ENCODE assay signal across 30 mouse cellular contexts in the genomic region with DNA sequence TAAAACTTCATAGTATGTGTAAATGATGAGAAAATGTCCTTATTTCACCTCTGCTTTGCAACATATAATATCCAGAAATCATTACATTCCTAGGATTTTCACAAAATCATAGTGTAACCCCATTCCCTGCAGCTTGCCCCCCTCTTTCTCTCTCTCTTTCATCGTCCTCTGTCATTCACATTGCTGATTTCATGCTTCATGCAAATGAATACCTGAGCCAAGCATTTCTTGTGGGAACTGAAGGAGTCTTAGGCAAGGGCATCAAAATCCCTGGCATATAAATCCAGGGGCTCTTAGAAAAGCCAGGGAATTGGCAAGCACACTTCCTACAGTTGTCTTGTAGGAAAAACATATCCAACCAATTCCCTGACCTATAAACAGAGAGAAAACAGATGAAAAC.
A peak's percentile ranks its signal among the peaks of the same experiment; 100 is the strongest.
DNase-seq lines count a peak whose midpoint lies in the region; ATAC-seq and TF ChIP-seq lines count a peak whose summit lies in the region.
"Had no signal": no experiment of that assay in that cellular context is flagged by ENCODE, and none has a peak within 500 bp of the region (broad histone marks: within the 10 kb centered on the region; RNA-seq: fewer than 3 reads in every experiment).

No protein-coding gene starts in this region.

- H3K4me3 ChIP-seq in embryonic facial prominence, embryonic 14.5 days (ENCODE audit: low read depth, low read length) = no peak overlapping the region
- no peak overlapping the region for H3K4me3 ChIP-seq in embryonic facial prominence, embryonic 10.5 days
- H3K4me3 ChIP-seq in midbrain, embryonic 12.5 days = no peak overlapping the region
- no peak overlapping the region for H3K4me3 ChIP-seq in midbrain, embryonic 16.5 days (ENCODE audit: low read depth, low read length)
- no peak overlapping the region for H3K4me3 ChIP-seq in midbrain, postnatal 0 days (ENCODE audit: low read depth, low read length)
- no peak overlapping the region for H3K4me3 ChIP-seq in forebrain, embryonic 14.5 days (ENCODE audit: low read depth, low read length)
- H3K4me3 ChIP-seq: embryonic facial prominence, embryonic 12.5 days; embryonic facial prominence, embryonic 15.5 days; erythroblast, embryonic 14.5 days; forebrain, embryonic 10.5 days; forebrain, embryonic 12.5 days; forebrain, embryonic 15.5 days had no signal

- peak; percentile 48 for DNase-seq in embryonic facial prominence, embryonic 14.5 days (ENCODE audit: low spot score)
- no peak for DNase-seq in embryonic facial prominence, embryonic 10.5 days (ENCODE audit: low spot score)
- DNase-seq in brain, embryonic 14.5 days (ENCODE audit: low read depth) = peak; percentile 49
- peak; percentile 17 for DNase-seq in midbrain, postnatal 0 days (ENCODE audit: low spot score)
- DNase-seq in forebrain, embryonic 14.5 days (ENCODE audit: low spot score) = no peak
- DNase-seq: adrenal gland, adult 8-10 months; adrenal gland, postnatal 14 days; adrenal gland, postnatal 36 days; B cell, adult 2 months; cerebellum, adult 11 months; cerebellum, adult 18-20 months; cerebellum, adult 8-10 months; cerebellum, adult 9-11 months; cerebellum, postnatal 14 days; cerebellum, postnatal 36 days; embryo, embryonic 11 days; forebrain, postnatal 0 days had no signal

- WGBS in embryonic facial prominence, embryonic 14.5 days = 14% methylated on average over 1 of the region's 1 CpGs
- 44% methylated on average over 1 of the region's 1 CpGs for WGBS in embryonic facial prominence, embryonic 10.5 days
- WGBS in midbrain, embryonic 12.5 days = 15% methylated on average over 1 of the region's 1 CpGs
- WGBS in midbrain, embryonic 16.5 days = 7% methylated on average over 1 of the region's 1 CpGs
- WGBS in midbrain, postnatal 0 days = 10% methylated on average over 1 of the region's 1 CpGs
- 14% methylated on average over 1 of the region's 1 CpGs for WGBS in forebrain, embryonic 14.5 days

- ATAC-seq in embryonic facial prominence, embryonic 14.5 days (ENCODE audit: low read depth) = no peak
- ATAC-seq in midbrain, embryonic 12.5 days (ENCODE audit: low FRiP score, low read depth) = peak; percentile 69; the same call in 1 of the 2 replicates
- no peak for ATAC-seq in midbrain, embryonic 16.5 days
- no peak for ATAC-seq in midbrain, postnatal 0 days (ENCODE audit: low FRiP score)
- ATAC-seq in forebrain, embryonic 14.5 days = no peak
- ATAC-seq: activated CD4-positive, CD25-positive, alpha-beta regulatory T cell, adult 4 months; CD4-positive, CD25-positive, alpha-beta regulatory T cell, adult 4 months; forebrain, embryonic 15.5 days; forebrain, postnatal 0 days; Patski had no signal

- TF ChIP-seq POLR2A in brain, embryonic 14.5 days (IDR thresholded peaks at IDR 0.05; ENCODE audit: borderline replicate concordance, extremely low read depth, insufficient read depth, insufficient read length, poor library complexity, severe bottlenecking) = no peak

- no peak for TF ChIP-seq CTCF in brain, embryonic 14.5 days (IDR thresholded peaks at IDR 0.05; ENCODE audit: borderline replicate concordance, extremely low read depth, insufficient read depth, insufficient read length)
- TF ChIP-seq CTCF in midbrain, postnatal 0 days (IDR thresholded peaks at IDR 0.05) = no peak

- no peaks in the 10 kb centered on the region for H3K9me3 ChIP-seq in embryonic facial prominence, embryonic 14.5 days (ENCODE audit: control insufficient read depth, low read length)
- H3K9me3 ChIP-seq in embryonic facial prominence, embryonic 10.5 days = no peaks in the 10 kb centered on the region
- H3K9me3 ChIP-seq in midbrain, embryonic 12.5 days = no peaks in the 10 kb centered on the region
- H3K9me3 ChIP-seq in midbrain, embryonic 16.5 days (replicated peaks; ENCODE audit: control insufficient read depth, low read length, poor library complexity, severe bottlenecking) = no peaks in the 10 kb centered on the region
- H3K9me3 ChIP-seq in midbrain, postnatal 0 days (ENCODE audit: low read length) = no peaks in the 10 kb centered on the region
- no peaks in the 10 kb centered on the region for H3K9me3 ChIP-seq in forebrain, embryonic 14.5 days (replicated peaks; ENCODE audit: control insufficient read depth, low read length)
- H3K9me3 ChIP-seq: embryonic facial prominence, embryonic 12.5 days; embryonic facial prominence, embryonic 15.5 days; forebrain, embryonic 10.5 days; forebrain, embryonic 12.5 days; forebrain, embryonic 15.5 days had no signal

- H3K27me3 ChIP-seq in embryonic facial prominence, embryonic 14.5 days (replicated peaks; ENCODE audit: control insufficient read depth, insufficient read depth, low read length) = no peaks in the 10 kb centered on the region
- H3K27me3 ChIP-seq in embryonic facial prominence, embryonic 10.5 days (replicated peaks; ENCODE audit: low read depth, poor library complexity, severe bottlenecking) = no peaks in the 10 kb centered on the region
- H3K27me3 ChIP-seq in midbrain, embryonic 12.5 days = no peaks in the 10 kb centered on the region
- no peaks in the 10 kb centered on the region for H3K27me3 ChIP-seq in midbrain, embryonic 16.5 days (ENCODE audit: control insufficient read depth, insufficient read depth, low read depth, low read length)
- H3K27me3 ChIP-seq in midbrain, postnatal 0 days (ENCODE audit: insufficient read depth, low read length) = no peaks in the 10 kb centered on the region
- no peaks in the 10 kb centered on the region for H3K27me3 ChIP-seq in forebrain, embryonic 14.5 days (replicated peaks; ENCODE audit: control insufficient read depth, insufficient read depth, low read length)
- H3K27me3 ChIP-seq: CH12.LX; embryonic facial prominence, embryonic 12.5 days; embryonic facial prominence, embryonic 15.5 days; forebrain, embryonic 12.5 days; forebrain, embryonic 15.5 days; Patski had no signal

- H3K4me2 ChIP-seq in embryonic facial prominence, embryonic 14.5 days (ENCODE audit: low read depth, low read length) = no peak overlapping the region
- H3K4me2 ChIP-seq in midbrain, embryonic 12.5 days (replicated peaks) = no peak overlapping the region
- no peak overlapping the region for H3K4me2 ChIP-seq in midbrain, embryonic 16.5 days (ENCODE audit: low read length)
- H3K4me2 ChIP-seq in midbrain, postnatal 0 days (ENCODE audit: low read depth, low read length, poor library complexity, severe bottlenecking) = no peak overlapping the region
- H3K4me2 ChIP-seq in forebrain, embryonic 14.5 days (ENCODE audit: low read length) = no peak overlapping the region
- H3K4me2 ChIP-seq: embryonic facial prominence, embryonic 12.5 days; embryonic facial prominence, embryonic 15.5 days; forebrain, embryonic 12.5 days; forebrain, embryonic 15.5 days had no signal

- H3K4me1 ChIP-seq in embryonic facial prominence, embryonic 14.5 days (ENCODE audit: control insufficient read depth, insufficient read depth, low read length) = 0 out of 2 replicates have a peak, but pooled peaks cover 3% of the 10 kb centered on the region
- 0 out of 2 replicates have a peak, but pooled peaks cover 4% of the 10 kb centered on the region for H3K4me1 ChIP-seq in embryonic facial prominence, embryonic 10.5 days
- peaks cover 11% of the 10 kb centered on the region; the same call in 1 of the 2 replicates for H3K4me1 ChIP-seq in midbrain, embryonic 12.5 days
- 0 out of 2 replicates have a peak, but pooled peaks cover 4% of the 10 kb centered on the region for H3K4me1 ChIP-seq in midbrain, embryonic 16.5 days (ENCODE audit: control insufficient read depth, insufficient read depth, low read length)
- no peaks in the 10 kb centered on the region for H3K4me1 ChIP-seq in midbrain, postnatal 0 days (ENCODE audit: insufficient read depth, low read length)
- H3K4me1 ChIP-seq in forebrain, embryonic 14.5 days (ENCODE audit: control insufficient read depth, insufficient read depth, low read length) = 0 out of 2 replicates have a peak, but pooled peaks cover 2% of the 10 kb centered on the region
- H3K4me1 ChIP-seq: embryonic facial prominence, embryonic 15.5 days had no signal

- no peaks in the 10 kb centered on the region for H3K36me3 ChIP-seq in embryonic facial prominence, embryonic 14.5 days (ENCODE audit: control insufficient read depth, insufficient read depth, low read length)
- no peaks in the 10 kb centered on the region for H3K36me3 ChIP-seq in embryonic facial prominence, embryonic 10.5 days (replicated peaks)
- H3K36me3 ChIP-seq in midbrain, embryonic 12.5 days = no peaks in the 10 kb centered on the region
- no peaks in the 10 kb centered on the region for H3K36me3 ChIP-seq in midbrain, embryonic 16.5 days (ENCODE audit: control insufficient read depth, insufficient read depth, low read length)
- H3K36me3 ChIP-seq in midbrain, postnatal 0 days (ENCODE audit: insufficient read depth, low read length) = no peaks in the 10 kb centered on the region
- no peaks in the 10 kb centered on the region for H3K36me3 ChIP-seq in forebrain, embryonic 14.5 days (ENCODE audit: control insufficient read depth, insufficient read depth, low read length)
- H3K36me3 ChIP-seq: embryonic facial prominence, embryonic 12.5 days; embryonic facial prominence, embryonic 15.5 days; forebrain, embryonic 10.5 days; forebrain, embryonic 12.5 days; forebrain, embryonic 15.5 days; G1E had no signal

- H3K27ac ChIP-seq in embryonic facial prominence, embryonic 14.5 days (replicated peaks; ENCODE audit: low read depth, low read length) = no peak overlapping the region
- no peak overlapping the region for H3K27ac ChIP-seq in embryonic facial prominence, embryonic 10.5 days (replicated peaks)
- H3K27ac ChIP-seq in midbrain, embryonic 12.5 days (replicated peaks) = no peak overlapping the region
- H3K27ac ChIP-seq in midbrain, embryonic 16.5 days (ENCODE audit: low read length) = no peak overlapping the region
- H3K27ac ChIP-seq in midbrain, postnatal 0 days (ENCODE audit: low read depth, low read length) = no peak overlapping the region
- H3K27ac ChIP-seq in forebrain, embryonic 14.5 days (ENCODE audit: low read depth, low read length) = no peak overlapping the region
- H3K27ac ChIP-seq: embryonic facial prominence, embryonic 12.5 days; embryonic facial prominence, embryonic 15.5 days; forebrain, embryonic 10.5 days; forebrain, embryonic 12.5 days; forebrain, embryonic 15.5 days had no signal

- H3K9ac ChIP-seq in embryonic facial prominence, embryonic 14.5 days (ENCODE audit: low read depth, low read length) = no peak overlapping the region
- no peak overlapping the region for H3K9ac ChIP-seq in midbrain, embryonic 12.5 days (replicated peaks)
- H3K9ac ChIP-seq in midbrain, embryonic 16.5 days (ENCODE audit: low read depth, low read length) = no peak overlapping the region
- no peak overlapping the region for H3K9ac ChIP-seq in midbrain, postnatal 0 days (replicated peaks; ENCODE audit: low read length, poor library complexity, severe bottlenecking)
- H3K9ac ChIP-seq in forebrain, embryonic 14.5 days (ENCODE audit: low read length) = no peak overlapping the region
- H3K9ac ChIP-seq: embryonic facial prominence, embryonic 12.5 days; embryonic facial prominence, embryonic 15.5 days; forebrain, embryonic 12.5 days; forebrain, embryonic 15.5 days; forebrain, postnatal 0 days had no signal

Comparison
In these comparisons a context has a peak if more than half of its experiments do, and no peak if none do; other contexts are left out.
1. DNase-seq: peak in embryonic facial prominence, embryonic 14.5 days (single experiment), brain, embryonic 14.5 days (single experiment) and midbrain, postnatal 0 days (single experiment); none in embryonic facial prominence, embryonic 10.5 days (single experiment) and forebrain, embryonic 14.5 days (single experiment).